Mouse (Mus musculus): Measurements from ENCODE around the gene Man2a1.

Gene Man2a1

GRCm38 (mm10) chr17:64630506-64630905 is 30.0 kb downstream of the Man2a1 start:
- no peak for DNase-seq (ENCODE audit: low spot score)

- DNase-seq (ENCODE audit: low spot score) = no peak
Measured at GRCm38 (mm10) chr17:64637868-64638537, 37.5 kb downstream of the Man2a1 start.

- no peak for DNase-seq (ENCODE audit: low spot score)
Measured at GRCm38 (mm10) chr17:64641376-64641775, 40.8 kb downstream of the Man2a1 start.

- DNase-seq (ENCODE audit: low spot score) = no peak
Measured at GRCm38 (mm10) chr17:64643644-64644043, 43.1 kb downstream of the Man2a1 start.

GRCm38 (mm10) chr17:64644888-64645605 is 44.5 kb downstream of the Man2a1 start:
- DNase-seq (ENCODE audit: low spot score) = no peak

GRCm38 (mm10) chr17:64647396-64647795 is 46.9 kb downstream of the Man2a1 start:
- DNase-seq (ENCODE audit: low spot score) = no peak

- DNase-seq (ENCODE audit: low spot score) = no peak
Measured at GRCm38 (mm10) chr17:64650702-64651101, 50.2 kb downstream of the Man2a1 start.

GRCm38 (mm10) chr17:64653621-64654020 is 53.1 kb downstream of the Man2a1 start:
- DNase-seq (ENCODE audit: low spot score) = no peak

- DNase-seq (ENCODE audit: low spot score) = no peak
Measured at GRCm38 (mm10) chr17:64659682-64660081, 59.1 kb downstream of the Man2a1 start.

GRCm38 (mm10) chr17:64666518-64666917 is 66.0 kb downstream of the Man2a1 start:
- peak; percentile 16 for DNase-seq (ENCODE audit: low spot score)

- no peak for DNase-seq (ENCODE audit: low spot score)
Measured at GRCm38 (mm10) chr17:64668504-64668903, 68.0 kb downstream of the Man2a1 start.

GRCm38 (mm10) chr17:64674401-64674800 is 73.9 kb downstream of the Man2a1 start:
- no peak for DNase-seq (ENCODE audit: low spot score)

- DNase-seq (ENCODE audit: low spot score) = no peak
Measured at GRCm38 (mm10) chr17:64674980-64675379, 74.4 kb downstream of the Man2a1 start.

- no peak for DNase-seq (ENCODE audit: low spot score)
Measured at GRCm38 (mm10) chr17:64676735-64677469, 76.4 kb downstream of the Man2a1 start.

GRCm38 (mm10) chr17:64681461-64681860 is 80.9 kb downstream of the Man2a1 start:
- DNase-seq (ENCODE audit: low spot score) = no peak

GRCm38 (mm10) chr17:64681927-64682326 is 81.4 kb downstream of the Man2a1 start:
- DNase-seq (ENCODE audit: low spot score) = no peak

- no peak for DNase-seq (ENCODE audit: low spot score)
Measured at GRCm38 (mm10) chr17:64684088-64684487, 83.6 kb downstream of the Man2a1 start.

GRCm38 (mm10) chr17:64685216-64685903 is 84.8 kb downstream of the Man2a1 start:
- no peak for DNase-seq (ENCODE audit: low spot score)

GRCm38 (mm10) chr17:64689614-64690013 is 89.1 kb downstream of the Man2a1 start:
- no peak for DNase-seq (ENCODE audit: low spot score)

- no peak for DNase-seq (ENCODE audit: low spot score)
Measured at GRCm38 (mm10) chr17:64697277-64697831, 96.8 kb downstream of the Man2a1 start.

GRCm38 (mm10) chr17:64698516-64698915 is 98.0 kb downstream of the Man2a1 start:
- DNase-seq (ENCODE audit: low spot score) = no peak

- no peak for DNase-seq (ENCODE audit: low spot score)
Measured at GRCm38 (mm10) chr17:64703649-64704230, 103.2 kb downstream of the Man2a1 start.

All from left cerebral cortex, adult 11 months (tissue).